Mouse (Mus musculus) stomach, embryonic 16.5 days (tissue): ENCODE data around the gene Tbc1d14. TPM values are rescaled to one million over a fixed set of nuclear protein-coding genes. Genes with fewer than 3 reads are reported as not detected.

Experiments used
- ATAC-seq: fragments of 200-750 bp; cut with Nextera tagmentation; 2 replicates; pipeline ENCODE4 v1.8.0; 2017; ENCODE audit warnings: moderate number of reproducible peaks, moderate TSS enrichment; ENCODE audit not compliant: insufficient read depth, low FRiP score
- H3K27ac ChIP-seq: fragments of 300-500 bp; sonication (generic); 2 replicates; pipeline ENCODE4 v1.5.1; 2014; ENCODE audit warnings: low read length
- H3K27me3 ChIP-seq: fragments of 300-500 bp; sonication (generic); 2 replicates; pipeline ENCODE4 v1.6.1; 2014; ENCODE audit warnings: low read length, control low read depth, mixed read lengths; ENCODE audit not compliant: control insufficient read depth, insufficient read depth
- H3K36me3 ChIP-seq: fragments of 300-500 bp; sonication (generic); 2 replicates; pipeline ENCODE4 v1.6.1; 2014; ENCODE audit warnings: low read length; ENCODE audit not compliant: control insufficient read depth, insufficient read depth
- H3K4me1 ChIP-seq: fragments of 300-500 bp; sonication (generic); 2 replicates; pipeline ENCODE4 v1.6.1; 2014; ENCODE audit warnings: low read length, control low read depth, mixed read lengths; ENCODE audit not compliant: control insufficient read depth, insufficient read depth
- H3K4me2 ChIP-seq: fragments of 300-500 bp; sonication (generic); 2 replicates; pipeline ENCODE4 v1.6.1; 2014; ENCODE audit warnings: low read depth, low read length, mixed read lengths
- H3K4me3 ChIP-seq: fragments of 300-500 bp; sonication (generic); replicated peaks from 2 replicates; pipeline ENCODE4 v1.5.1; 2014; ENCODE audit warnings: mild to moderate bottlenecking, low read length
- H3K9ac ChIP-seq: fragments of 300-500 bp; sonication (generic); 2 replicates; pipeline ENCODE4 v1.6.1; 2014; ENCODE audit warnings: low read length
- H3K9me3 ChIP-seq: fragments of 300-500 bp; sonication (generic); replicated peaks from 2 replicates; pipeline ENCODE4 v1.6.1; 2016; ENCODE audit warnings: low read length, control low read depth; ENCODE audit not compliant: control insufficient read depth
- WGBS: fragments of 180-500 bp; shearing (Covaris S2); extraction: QIAGEN DNeasy Blood & Tissue Kit; methylation state at CpG from one replicate; pipeline ENCODE4 v1.1.7; 2014; 5-methylcytosine and 5-hydroxymethylcytosine counted together
- polyA plus RNA-seq: library from polyadenylated mRNA; unstranded; fragments of >200 nt; fragmentation: Nextera tagmentation; extraction: Ambion mirVana; gene quantifications from 2 replicates; pipeline ENCODE4 v1.2.1, GENCODE M21; 2015

Tbc1d14 gene
- polyA plus RNA-seq, 1 experiment from 2014 or later: 39.5 TPM

GRCm38 (mm10) chr5:36534455-36535030 is 58.5 kb downstream of the Tbc1d14 start:
- Histone ChIP-seq H3K9me3 (no peaks in the 10 kb centered on the region), H3K27me3 (no peaks in the 10 kb centered on the region), H3K27ac (no peak overlapping the region), H3K9ac (no peak overlapping the region), H3K36me3 (no peaks in the 10 kb centered on the region), H3K4me2 (no peak overlapping the region), H3K4me1 (peaks cover 1% of the 10 kb centered on the region), H3K4me3 (no peak overlapping the region)
- no peak for ATAC-seq
- WGBS: 74% methylated on average over 6 of the region's 6 CpGs

DNA sequence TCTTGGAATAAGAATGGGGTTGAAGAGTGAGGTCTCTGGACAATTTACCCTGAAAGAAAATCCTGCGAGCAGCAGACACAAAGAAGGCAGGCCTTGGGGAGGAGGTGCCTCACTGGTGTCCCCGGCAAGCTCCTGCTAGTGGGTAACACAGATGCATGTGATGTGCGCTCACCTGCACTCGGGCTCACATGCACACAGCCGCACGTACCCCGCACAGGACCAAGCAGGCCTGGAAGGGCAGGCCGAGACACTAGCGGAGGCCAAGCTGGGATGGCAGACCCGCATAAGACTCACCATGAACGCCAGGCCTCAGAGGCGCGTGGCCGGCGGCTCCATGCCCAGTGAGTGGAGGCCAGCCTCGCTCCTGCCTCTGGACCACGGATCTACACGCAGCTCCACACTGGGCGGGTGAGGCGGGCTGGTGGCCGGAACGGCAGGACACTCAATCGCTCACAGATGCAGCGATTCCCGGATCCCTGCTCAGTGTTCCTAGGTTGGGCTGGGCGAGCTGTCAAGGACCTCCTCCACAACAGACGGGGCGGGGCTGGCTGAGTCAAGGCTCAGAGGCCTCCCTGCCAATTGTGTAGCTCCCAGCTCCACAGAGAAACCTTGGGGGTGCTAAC is 62.8 kb downstream of the Tbc1d14 start:
- H3K27me3 ChIP-seq: no peaks in the 10 kb centered on the region
- peak; percentile 94 for ATAC-seq
- peaks cover 13% of the 10 kb centered on the region for H3K4me1 ChIP-seq
- peak overlapping the region; percentile 80 for H3K27ac ChIP-seq
- peak overlapping the region; percentile 72 for H3K4me2 ChIP-seq
- no peaks in the 10 kb centered on the region for H3K36me3 ChIP-seq
- no peaks in the 10 kb centered on the region for H3K9me3 ChIP-seq
- WGBS: under 1% methylated on average over 28 of the region's 28 CpGs
- H3K9ac ChIP-seq: peak overlapping the region; percentile 82
- H3K4me3 ChIP-seq: peak overlapping the region; percentile 79

DNA sequence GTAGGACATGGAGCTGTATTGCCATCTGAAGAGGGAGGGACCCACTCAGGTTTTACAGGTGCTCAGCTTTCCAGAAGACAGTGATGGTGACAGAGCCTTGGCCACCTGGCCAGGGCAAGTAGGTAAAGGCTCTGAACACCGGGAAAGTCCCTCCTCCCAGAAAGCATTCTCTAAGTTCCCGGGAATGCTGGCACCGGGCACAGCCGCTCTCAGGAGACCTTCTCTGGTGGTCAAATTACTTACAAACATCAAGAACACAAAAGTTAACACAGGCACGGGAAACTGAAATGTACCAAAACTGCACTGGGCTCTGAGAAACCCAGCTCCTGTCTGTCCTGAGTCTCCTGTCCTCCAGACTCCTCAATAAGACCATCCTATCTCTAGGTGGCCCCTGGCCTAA is 63.4 kb downstream of the Tbc1d14 start:
- H3K4me3 ChIP-seq: peak overlapping the region; percentile 79
- H3K9ac ChIP-seq: peak overlapping the region; percentile 82
- H3K4me1 ChIP-seq: peaks cover 13% of the 10 kb centered on the region
- no peak for ATAC-seq
- no peaks in the 10 kb centered on the region for H3K9me3 ChIP-seq
- H3K27ac ChIP-seq: peak overlapping the region; percentile 80
- peak overlapping the region; percentile 72 for H3K4me2 ChIP-seq
- 10% methylated on average over 5 of the region's 5 CpGs for WGBS
- H3K36me3 ChIP-seq: no peaks in the 10 kb centered on the region
- no peaks in the 10 kb centered on the region for H3K27me3 ChIP-seq

DNA sequence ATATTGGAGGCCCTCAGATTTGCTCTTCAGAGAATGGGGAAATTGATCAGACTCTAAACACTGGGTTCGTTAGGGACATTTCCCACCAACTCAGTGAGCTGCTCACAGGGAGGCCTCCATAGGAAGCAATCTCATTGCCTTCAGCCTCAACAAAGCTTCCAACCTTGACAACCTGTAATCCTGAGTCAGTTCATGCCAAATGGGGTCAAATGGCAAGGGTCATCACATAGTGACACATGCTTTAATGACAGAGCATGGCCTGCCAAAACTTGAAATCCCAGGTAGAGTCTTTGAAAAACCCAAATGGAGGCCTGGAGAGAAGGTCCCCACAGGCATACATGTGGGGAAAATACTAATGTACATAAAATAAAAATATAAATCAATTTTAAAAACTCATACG is 66.2 kb downstream of the Tbc1d14 start:
- Histone ChIP-seq H3K4me3 (no peak overlapping the region), H3K9me3 (no peaks in the 10 kb centered on the region), H3K27me3 (no peaks in the 10 kb centered on the region), H3K4me2 (no peak overlapping the region), H3K36me3 (no peaks in the 10 kb centered on the region), H3K27ac (no peak overlapping the region), H3K4me1 (peaks cover 18% of the 10 kb centered on the region), H3K9ac (no peak overlapping the region)
- no peak for ATAC-seq
- whole genome bisulfite sequencing: 86% methylated on average over 2 of the region's 2 CpGs

GRCm38 (mm10) chr5:36526274-36526673 is 66.8 kb downstream of the Tbc1d14 start:
- Histone ChIP-seq H3K27ac (no peak overlapping the region), H3K4me3 (no peak overlapping the region), H3K9ac (no peak overlapping the region), H3K4me1 (peaks cover 18% of the 10 kb centered on the region), H3K36me3 (no peaks in the 10 kb centered on the region), H3K4me2 (no peak overlapping the region), H3K27me3 (no peaks in the 10 kb centered on the region), H3K9me3 (no peaks in the 10 kb centered on the region)
- ATAC-seq: no peak
- 83% methylated on average over 5 of the region's 5 CpGs for WGBS

- H3K4me2 ChIP-seq: no peak overlapping the region
- peaks cover 18% of the 10 kb centered on the region for H3K4me1 ChIP-seq
- no peaks in the 10 kb centered on the region for H3K27me3 ChIP-seq
- no peaks in the 10 kb centered on the region for H3K9me3 ChIP-seq
- ATAC-seq: no peak
- no peak overlapping the region for H3K4me3 ChIP-seq
- H3K9ac ChIP-seq: no peak overlapping the region
- peaks cover 5% of the 10 kb centered on the region; the same call in 1 of the 2 replicates for H3K36me3 ChIP-seq
- 73% methylated on average over 2 of the region's 2 CpGs for WGBS
- H3K27ac ChIP-seq: no peak overlapping the region
These were observed 67.9 kb downstream of the Tbc1d14 start for GRCm38 (mm10) chr5:36525216-36525615.

- H3K4me2 ChIP-seq: no peak overlapping the region
- H3K27ac ChIP-seq: no peak overlapping the region
- H3K4me1 ChIP-seq: 0 out of 2 replicates have a peak, but pooled peaks cover 6% of the 10 kb centered on the region
- no peak overlapping the region for H3K4me3 ChIP-seq
- H3K9me3 ChIP-seq: no peaks in the 10 kb centered on the region
- ATAC-seq: no peak
- peaks cover 10% of the 10 kb centered on the region; the same call in 1 of the 2 replicates for H3K36me3 ChIP-seq
- H3K27me3 ChIP-seq: no peaks in the 10 kb centered on the region
- WGBS: 64% methylated on average over 5 of the region's 5 CpGs
- no peak overlapping the region for H3K9ac ChIP-seq
These were observed 69.8 kb downstream of the Tbc1d14 start for GRCm38 (mm10) chr5:36523219-36523703.

GRCm38 (mm10) chr5:36522782-36523181 is 70.3 kb downstream of the Tbc1d14 start:
- H3K27ac ChIP-seq: no peak overlapping the region
- H3K36me3 ChIP-seq: peaks cover 14% of the 10 kb centered on the region
- no peaks in the 10 kb centered on the region for H3K27me3 ChIP-seq
- H3K4me1 ChIP-seq: 0 out of 2 replicates have a peak, but pooled peaks cover 6% of the 10 kb centered on the region
- no peak overlapping the region for H3K9ac ChIP-seq
- H3K4me3 ChIP-seq: no peak overlapping the region
- WGBS: 34% methylated on average over 2 of the region's 2 CpGs
- H3K4me2 ChIP-seq: no peak overlapping the region
- no peak for ATAC-seq
- no peaks in the 10 kb centered on the region for H3K9me3 ChIP-seq

DNA sequence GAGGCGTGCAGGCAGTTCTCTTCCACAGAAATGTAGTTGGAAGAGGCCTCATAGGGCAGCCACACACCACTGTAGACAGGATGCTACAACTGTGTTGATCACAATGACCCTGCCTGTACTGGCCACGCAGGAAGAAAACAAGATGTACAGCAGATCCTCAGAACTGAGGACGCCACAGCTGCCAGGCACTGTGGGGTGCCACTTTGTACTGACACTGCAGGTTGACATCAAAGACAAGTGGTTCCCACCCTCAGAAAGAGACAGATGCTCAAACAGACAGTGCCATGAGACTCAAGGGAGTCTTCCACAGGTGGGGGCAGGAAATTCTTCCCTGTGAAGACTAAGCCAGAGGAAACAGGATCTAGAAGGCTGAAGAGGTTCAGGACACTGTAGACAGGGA is 73.3 kb downstream of the Tbc1d14 start:
- no peak for ATAC-seq
- Histone ChIP-seq H3K4me2 (no peak overlapping the region), H3K4me1 (0 out of 2 replicates have a peak, but pooled peaks cover 6% of the 10 kb centered on the region), H3K27me3 (no peaks in the 10 kb centered on the region), H3K9me3 (no peaks in the 10 kb centered on the region), H3K4me3 (no peak overlapping the region), H3K27ac (no peak overlapping the region), H3K9ac (no peak overlapping the region), H3K36me3 (peaks cover 17% of the 10 kb centered on the region)
- WGBS: 82% methylated on average over 3 of the region's 3 CpGs
